Mouse (Mus musculus): ENCODE measurements around the gene Stom. TPM values are rescaled to one million over a fixed set of nuclear protein-coding genes. Genes with fewer than 3 reads are reported as not detected.

Gene Stom
- total and polyA plus RNA-seq, 2 experiments from 2014 or later: 48.4 to 79.0 TPM

GRCm38 (mm10) chr2:35282214-35282613 is 54.6 kb downstream of the Stom start:
- DNase-seq (ENCODE audit: low spot score) (no peak), ATAC-seq (ENCODE audit: insufficient read depth, low read depth) (no peak)
- H3K27me3 ChIP-seq (ENCODE audit: control insufficient read depth, insufficient read depth, low read length): no peaks in the 10 kb centered on the region
- peaks cover 28% of the 10 kb centered on the region for H3K36me3 ChIP-seq (replicated peaks; ENCODE audit: control insufficient read depth, insufficient read depth, low read length)
- H3K9me3 ChIP-seq (replicated peaks; ENCODE audit: control insufficient read depth, low read length): no peaks in the 10 kb centered on the region
- H3K4me2 ChIP-seq (ENCODE audit: low read depth, low read length): peak overlapping the region; percentile 57
- H3K4me3 ChIP-seq (ENCODE audit: low read depth, low read length): peak overlapping the region; percentile 41
- TF ChIP-seq EP300 (IDR thresholded peaks at IDR 0.05; ENCODE audit: low read depth) (no peak), CTCF (IDR thresholded peaks at IDR 0.05; ENCODE audit: low read depth) (no peak)
- peaks cover 35% of the 10 kb centered on the region for H3K4me1 ChIP-seq (ENCODE audit: control insufficient read depth, insufficient read depth)
- H3K9ac ChIP-seq (replicated peaks; ENCODE audit: low read depth, low read length): peak overlapping the region; percentile 40; the same call in 1 of the 2 replicates
- no peak overlapping the region for H3K27ac ChIP-seq (ENCODE audit: low read depth)
- 14% methylated on average over 32 of the region's 32 CpGs for WGBS

- no peaks in the 10 kb centered on the region for H3K27me3 ChIP-seq (ENCODE audit: control insufficient read depth, insufficient read depth, low read length)
Measured at GRCm38 (mm10) chr2:35280001-35280400, 56.8 kb downstream of the Stom start.

GRCm38 (mm10) chr2:35278371-35279210 is 58.2 kb downstream of the Stom start:
- no peaks in the 10 kb centered on the region for H3K36me3 ChIP-seq (replicated peaks; ENCODE audit: control insufficient read depth, insufficient read depth, low read length)
- H3K27ac ChIP-seq (ENCODE audit: low read depth): peak overlapping the region; percentile 84; the same call in 1 of the 2 replicates
- WGBS: 84% methylated on average over 7 of the region's 7 CpGs
- no peaks in the 10 kb centered on the region for H3K9me3 ChIP-seq (replicated peaks; ENCODE audit: control insufficient read depth, low read length)
- H3K4me1 ChIP-seq (ENCODE audit: control insufficient read depth, insufficient read depth): peaks cover 55% of the 10 kb centered on the region
- no peak overlapping the region for H3K4me3 ChIP-seq (ENCODE audit: low read depth, low read length)
- H3K27me3 ChIP-seq (ENCODE audit: control insufficient read depth, insufficient read depth, low read length): no peaks in the 10 kb centered on the region
- no peak for DNase-seq (ENCODE audit: low spot score)
- H3K9ac ChIP-seq (replicated peaks; ENCODE audit: low read depth, low read length): no peak overlapping the region
- H3K4me2 ChIP-seq (ENCODE audit: low read depth, low read length): no peak overlapping the region
- TF ChIP-seq EP300 (IDR thresholded peaks at IDR 0.05; ENCODE audit: low read depth) (no peak), CTCF (IDR thresholded peaks at IDR 0.05; ENCODE audit: low read depth) (no peak)
- no peak for ATAC-seq (ENCODE audit: insufficient read depth, low read depth)

More at GRCm38 (mm10) chr2:35280001-35280400, 56.8 kb downstream of the Stom start:
- Histone ChIP-seq H3K36me3 (replicated peaks; ENCODE audit: control insufficient read depth, insufficient read depth, low read length) (peaks cover 11% of the 10 kb centered on the region; the same call in 1 of the 2 replicates), H3K27ac (ENCODE audit: low read depth) (no peak overlapping the region), H3K4me3 (ENCODE audit: low read depth, low read length) (no peak overlapping the region), H3K4me2 (ENCODE audit: low read depth, low read length) (no peak overlapping the region), H3K4me1 (ENCODE audit: control insufficient read depth, insufficient read depth) (peaks cover 45% of the 10 kb centered on the region), H3K9ac (replicated peaks; ENCODE audit: low read depth, low read length) (no peak overlapping the region), H3K9me3 (replicated peaks; ENCODE audit: control insufficient read depth, low read length) (no peaks in the 10 kb centered on the region)
- 64% methylated on average over 3 of the region's 3 CpGs for WGBS
- ATAC-seq (ENCODE audit: insufficient read depth, low read depth) (no peak), DNase-seq (ENCODE audit: low spot score) (no peak)
- TF ChIP-seq EP300 (IDR thresholded peaks at IDR 0.05; ENCODE audit: low read depth): no peak
- TF ChIP-seq CTCF (IDR thresholded peaks at IDR 0.05; ENCODE audit: low read depth): no peak

- peak; percentile 73 for DNase-seq (ENCODE audit: low spot score)
- peaks cover 64% of the 10 kb centered on the region for H3K4me1 ChIP-seq (ENCODE audit: control insufficient read depth, insufficient read depth)
- no peak overlapping the region for H3K4me3 ChIP-seq (ENCODE audit: low read depth, low read length)
- 14% methylated on average over 3 of the region's 3 CpGs for WGBS
- H3K9me3 ChIP-seq (replicated peaks; ENCODE audit: control insufficient read depth, low read length): no peaks in the 10 kb centered on the region
- H3K9ac ChIP-seq (replicated peaks; ENCODE audit: low read depth, low read length): no peak overlapping the region
- peak overlapping the region; percentile 84 for H3K27ac ChIP-seq (ENCODE audit: low read depth)
- peak; percentile 78 for ATAC-seq (ENCODE audit: insufficient read depth, low read depth)
- no peaks in the 10 kb centered on the region for H3K36me3 ChIP-seq (replicated peaks; ENCODE audit: control insufficient read depth, insufficient read depth, low read length)
- no peaks in the 10 kb centered on the region for H3K27me3 ChIP-seq (ENCODE audit: control insufficient read depth, insufficient read depth, low read length)
- TF ChIP-seq EP300 (IDR thresholded peaks at IDR 0.05; ENCODE audit: low read depth) (no peak), CTCF (IDR thresholded peaks at IDR 0.05; ENCODE audit: low read depth) (no peak)
- 0 out of 2 replicates have a peak overlapping the region, but pooled peaks have one; percentile 7 for H3K4me2 ChIP-seq (ENCODE audit: low read depth, low read length)
Measured at GRCm38 (mm10) chr2:35277686-35278085, 59.1 kb downstream of the Stom start.

GRCm38 (mm10) chr2:35273536-35273935 is 63.2 kb downstream of the Stom start:
- Histone ChIP-seq H3K9ac (replicated peaks; ENCODE audit: low read depth, low read length) (0 out of 2 replicates have a peak overlapping the region, but pooled peaks have one; percentile 28), H3K4me1 (ENCODE audit: control insufficient read depth, insufficient read depth) (peaks cover 72% of the 10 kb centered on the region)
- WGBS: 14% methylated on average over 2 of the region's 2 CpGs

More at GRCm38 (mm10) chr2:35273536-35273935, 63.2 kb downstream of the Stom start:
- peak; percentile 10; the same call in 1 of the 2 replicates for ATAC-seq (ENCODE audit: insufficient read depth, low read depth)
- TF ChIP-seq EP300 (IDR thresholded peaks at IDR 0.05; ENCODE audit: low read depth) (no peak), CTCF (IDR thresholded peaks at IDR 0.05; ENCODE audit: low read depth) (no peak)
- Histone ChIP-seq H3K9me3 (replicated peaks; ENCODE audit: control insufficient read depth, low read length) (no peaks in the 10 kb centered on the region), H3K27ac (ENCODE audit: low read depth) (peak overlapping the region; percentile 87), H3K4me3 (ENCODE audit: low read depth, low read length) (no peak overlapping the region), H3K4me2 (ENCODE audit: low read depth, low read length) (no peak overlapping the region), H3K36me3 (replicated peaks; ENCODE audit: control insufficient read depth, insufficient read depth, low read length) (no peaks in the 10 kb centered on the region), H3K27me3 (ENCODE audit: control insufficient read depth, insufficient read depth, low read length) (no peaks in the 10 kb centered on the region)
- peak; percentile 66 for DNase-seq (ENCODE audit: low spot score)

Measured in heart, postnatal 0 days (tissue).